Mouse (Mus musculus) gastrocnemius, postnatal 4 days (tissue): ENCODE measurements around the gene Bcl7c. TPM values are rescaled to one million over a fixed set of nuclear protein-coding genes. Genes with fewer than 3 reads are reported as not detected.

Source experiments
- microRNA-seq: library from miRNA; unstranded; fragments of <30 nt; microRNA quantifications from one replicate; pipeline ENCODE4 v1.2.0, GENCODE M21; 2021
- total RNA-seq, 2 experiments: library from RNA; stranded (reverse); gene quantifications; 2 replicates each; pipeline ENCODE4 v1.2.3; 2021

Bcl7c gene
- total RNA-seq, 2 experiments from 2014 or later: 112 to 132 TPM

Small RNA genes within 50 kb of the gene (microRNA-seq; reads per million reads assigned to microRNA genes)
- not detected for gene Mir762

Other genes with a start within 250 kb of the Bcl7c start
- 10 to 100 TPM; 26.1 to 32.5 TPM for gene Prr14, start 249.3 kb downstream of the Bcl7c start, total RNA-seq
- gene Fbrs, start 229.7 kb downstream of the Bcl7c start, total RNA-seq: 10 to 100 TPM; 39.7 to 51.3 TPM
- 10 to 100 TPM; 70.3 to 78.6 TPM for gene Srcap, start 196.9 kb downstream of the Bcl7c start, total RNA-seq
- gene Gm42715, start 189.3 kb downstream of the Bcl7c start, total RNA-seq: 10 to 100 TPM; 15.0 to 19.1 TPM
- 1 to 10 TPM in 1 of 2 experiments, not detected in 1; 3.1 TPM for gene Tmem265, start 147.5 kb downstream of the Bcl7c start, total RNA-seq
- 10 to 100 TPM; 21.6 to 25.5 TPM for gene Phkg2, start 135.6 kb downstream of the Bcl7c start, total RNA-seq
- 1 to 10 TPM; 5.0 to 5.1 TPM for gene Ccdc189, start 120.3 kb downstream of the Bcl7c start, total RNA-seq
- gene Rnf40, start 120.2 kb downstream of the Bcl7c start, total RNA-seq: 10 to 100 TPM; 48.4 to 50.5 TPM
- 10 to 100 TPM; 13.1 to 13.5 TPM for gene Zfp629, start 93.1 kb downstream of the Bcl7c start, total RNA-seq
- 10 to 100 TPM in 1 of 2 experiments, 1 to 10 TPM in 1; 7.0 to 10.0 TPM for gene Ctf1, start 3.8 kb upstream of the Bcl7c start, total RNA-seq
- gene Ctf2, start 23.2 kb upstream of the Bcl7c start, total RNA-seq: not detected
- 1 to 10 TPM; 8.6 to 8.8 TPM for gene Fbxl19, start 35.6 kb upstream of the Bcl7c start, total RNA-seq
- 10 to 100 TPM; 12.3 to 13.9 TPM for gene Orai3, start 60.9 kb upstream of the Bcl7c start, total RNA-seq
- gene Setd1a, start 67.7 kb upstream of the Bcl7c start, total RNA-seq: 10 to 100 TPM; 30.3 to 32.4 TPM
- gene Gm49388, start 76.7 kb upstream of the Bcl7c start, total RNA-seq: 1 to 10 TPM; 2.8 to 4.0 TPM
- gene Hsd3b7, start 91.7 kb upstream of the Bcl7c start, total RNA-seq: 10 to 100 TPM; 13.0 to 13.3 TPM
- gene Stx4a, start 115.4 kb upstream of the Bcl7c start, total RNA-seq: 10 to 100 TPM; 82.8 to 84.9 TPM
- 1 to 10 TPM; 4.7 to 6.3 TPM for gene Stx1b, start 115.6 kb upstream of the Bcl7c start, total RNA-seq
- gene Zfp646, start 167.3 kb upstream of the Bcl7c start, total RNA-seq: 10 to 100 TPM; 24.0 to 27.1 TPM
- 10 to 100 TPM in 1 of 2 experiments, 1 to 10 TPM in 1; 8.8 to 10.1 TPM for gene Zfp668, start 167.9 kb upstream of the Bcl7c start, total RNA-seq
- gene Prss53, start 182.0 kb upstream of the Bcl7c start, total RNA-seq: 1 to 10 TPM; 1.6 to 1.8 TPM
- gene Gm21974, start 186.5 kb upstream of the Bcl7c start, total RNA-seq: not detected
- 10 to 100 TPM; 62.4 to 71.8 TPM for gene Vkorc1, start 186.7 kb upstream of the Bcl7c start, total RNA-seq
- 10 to 100 TPM; 84.7 to 92.3 TPM for gene Bckdk, start 195.1 kb upstream of the Bcl7c start, total RNA-seq
- gene Kat8, start 203.6 kb upstream of the Bcl7c start, total RNA-seq: 10 to 100 TPM; 18.5 to 23.2 TPM
- not detected for gene Prss8, start 221.2 kb upstream of the Bcl7c start, total RNA-seq
- gene Prss36, start 237.8 kb upstream of the Bcl7c start, total RNA-seq: 1 to 10 TPM; 7.6 to 8.9 TPM